Mouse (Mus musculus) thymus, adult 2 months (tissue): Measurements from ENCODE around the gene Tubb3. TPM values are rescaled to one million over a fixed set of nuclear protein-coding genes. Genes with fewer than 3 reads are reported as not detected.
"Not testable (repeated sequence)": the region's sequence is repeated elsewhere in the genome, so short reads cannot be mapped to it uniquely, and the experiment has no call there.

Source experiments
- DNase-seq: peaks from one replicate; pipeline ENCODE4 v3.0.0; 2021
- H3K27ac ChIP-seq: fragments of 200-500 bp; 2 replicates; pipeline ENCODE4 v1.5.1; 2012; ENCODE audit warnings: low read length, control low read depth; ENCODE audit not compliant: control insufficient read depth, insufficient read depth
- H3K27me3 ChIP-seq: fragments of 200-500 bp; 2 replicates; pipeline ENCODE4 v1.6.1; 2012; ENCODE audit warnings: mild to moderate bottlenecking, low read length, moderate library complexity, mixed read lengths; ENCODE audit not compliant: control insufficient read depth, insufficient read depth
- H3K36me3 ChIP-seq: fragments of 200-500 bp; 2 replicates; pipeline ENCODE4 v1.6.1; 2012; ENCODE audit warnings: mild to moderate bottlenecking, low read length, moderate library complexity; ENCODE audit not compliant: control insufficient read depth, insufficient read depth
- H3K4me1 ChIP-seq: fragments of 200-500 bp; replicated peaks from 2 replicates; pipeline ENCODE4 v1.6.1; 2012; ENCODE audit warnings: low read length; ENCODE audit not compliant: control insufficient read depth, insufficient read depth
- H3K4me3 ChIP-seq: fragments of 200-500 bp; 2 replicates; pipeline ENCODE4 v1.5.1; 2012; ENCODE audit warnings: mild to moderate bottlenecking, low read length, control low read depth, moderate library complexity; ENCODE audit not compliant: control insufficient read depth, insufficient read depth
- CTCF ChIP-seq: fragments of 200-500 bp; IDR thresholded peaks from 2 replicates; pipeline ENCODE4 v1.5.1; 2012; ENCODE audit warnings: mild to moderate bottlenecking, control low read depth, low read length, moderate library complexity, borderline replicate concordance; ENCODE audit not compliant: control insufficient read depth, poor library complexity, insufficient read depth; ENCODE audit errors: extremely low read depth
- POLR2A ChIP-seq: fragments of 200-500 bp; IDR thresholded peaks from 2 replicates; pipeline ENCODE4 v1.6.1; 2012; ENCODE audit warnings: mild to moderate bottlenecking, low read length, control low read depth, moderate library complexity; ENCODE audit not compliant: control insufficient read depth, poor library complexity, insufficient read depth; ENCODE audit errors: extremely low read depth
- WGBS: fragments of 180-500 bp; shearing (Covaris S2); methylation state at CpG from one replicate; pipeline ENCODE4 v1.1.7; 2018; 5-methylcytosine and 5-hydroxymethylcytosine counted together
- polyA plus RNA-seq: library from polyadenylated mRNA; depleted of rRNA; stranded (reverse); fragments of >200 nt; gene quantifications from 2 replicates; pipeline ENCODE4 v1.2.3, GENCODE M21; 2012

Gene Tubb3
- polyA plus RNA-seq, 1 experiment: 19.4 TPM

- TF ChIP-seq CTCF (no peak), POLR2A (no peak)
- Histone ChIP-seq H3K4me1 (no peaks in the 10 kb centered on the region), H3K27me3 (no peaks in the 10 kb centered on the region), H3K27ac (no peak overlapping the region), H3K4me3 (no peak overlapping the region), H3K36me3 (no peaks in the 10 kb centered on the region)
- WGBS: 97% methylated on average over 25 of the region's 25 CpGs
- DNase-seq: no peak
These were observed 20.6 kb downstream of the Tubb3 start for GRCm38 (mm10) chr8:123431616-123432365.

- 98% methylated on average over 16 of the region's 16 CpGs for WGBS
- Histone ChIP-seq H3K4me3 (no peak overlapping the region), H3K27me3 (no peaks in the 10 kb centered on the region), H3K4me1 (no peaks in the 10 kb centered on the region), H3K36me3 (no peaks in the 10 kb centered on the region), H3K27ac (no peak overlapping the region)
- no peak for TF ChIP-seq CTCF
- TF ChIP-seq POLR2A: no peak
- DNase-seq: no peak
These were observed 21.2 kb downstream of the Tubb3 start for GRCm38 (mm10) chr8:123432381-123432780.

GRCm38 (mm10) chr8:123433241-123433974 is 22.2 kb downstream of the Tubb3 start:
- H3K4me1 ChIP-seq, H3K27ac ChIP-seq, H3K27me3 ChIP-seq, H3K36me3 ChIP-seq, H3K4me3 ChIP-seq, DNase-seq: not testable (repeated sequence)
- 97% methylated on average over 47 of the region's 47 CpGs for WGBS

DNA sequence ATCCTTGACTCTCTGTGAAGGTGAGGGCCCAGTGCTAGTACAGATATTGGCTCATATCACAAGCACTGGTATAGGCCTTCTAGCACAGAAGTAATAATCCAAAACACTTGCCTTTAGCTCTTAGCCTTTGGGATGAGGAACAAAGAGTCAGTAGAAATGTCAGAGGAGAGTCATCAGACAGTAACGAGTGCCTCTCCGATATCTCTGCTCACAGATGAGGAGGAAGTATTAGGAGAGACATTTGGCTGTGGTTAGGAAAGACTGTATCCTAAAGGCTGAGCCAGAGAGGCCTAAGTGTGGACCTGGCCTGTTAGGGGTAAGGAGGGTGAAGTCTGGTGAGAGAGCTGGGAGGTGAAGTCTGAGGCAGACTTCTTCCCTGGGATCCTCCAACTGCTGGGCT is 30.6 kb downstream of the Tubb3 start:
- DNase-seq: no peak
- TF ChIP-seq POLR2A: no peak
- TF ChIP-seq CTCF: no peak
- 92% methylated on average over 2 of the region's 2 CpGs for WGBS
- no peaks in the 10 kb centered on the region for H3K36me3 ChIP-seq
- H3K4me1 ChIP-seq: peaks cover 5% of the 10 kb centered on the region; the same call in 1 of the 2 replicates
- no peak overlapping the region for H3K4me3 ChIP-seq
- H3K27ac ChIP-seq: no peak overlapping the region
- no peaks in the 10 kb centered on the region for H3K27me3 ChIP-seq

DNA sequence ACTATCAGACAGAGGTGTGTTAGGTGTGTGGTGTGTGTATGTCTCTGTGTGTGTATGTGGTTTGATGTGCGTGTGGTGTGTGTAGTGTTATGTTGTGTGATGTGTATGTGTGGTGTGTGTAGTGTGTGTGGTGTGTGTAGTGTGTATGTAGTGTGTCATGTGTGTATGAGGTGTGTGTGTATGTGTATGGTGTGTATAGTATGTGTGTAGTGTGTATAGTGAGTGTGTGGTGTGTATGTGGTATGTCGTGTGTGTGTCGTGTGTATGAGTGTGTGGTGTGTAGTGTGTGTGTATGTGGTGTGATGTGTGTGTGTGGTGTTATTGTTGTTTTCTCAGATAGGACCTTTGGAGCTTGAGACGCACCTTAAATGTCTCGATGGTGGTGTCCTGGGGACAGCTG is 31.1 kb downstream of the Tubb3 start:
- Histone ChIP-seq H3K27ac (no peak overlapping the region), H3K36me3 (no peaks in the 10 kb centered on the region), H3K27me3 (no peaks in the 10 kb centered on the region), H3K4me1 (peaks cover 5% of the 10 kb centered on the region; the same call in 1 of the 2 replicates), H3K4me3 (no peak overlapping the region)
- DNase-seq: no peak
- TF ChIP-seq CTCF (no peak), POLR2A (no peak)
- WGBS: 97% methylated on average over 5 of the region's 5 CpGs

DNA sequence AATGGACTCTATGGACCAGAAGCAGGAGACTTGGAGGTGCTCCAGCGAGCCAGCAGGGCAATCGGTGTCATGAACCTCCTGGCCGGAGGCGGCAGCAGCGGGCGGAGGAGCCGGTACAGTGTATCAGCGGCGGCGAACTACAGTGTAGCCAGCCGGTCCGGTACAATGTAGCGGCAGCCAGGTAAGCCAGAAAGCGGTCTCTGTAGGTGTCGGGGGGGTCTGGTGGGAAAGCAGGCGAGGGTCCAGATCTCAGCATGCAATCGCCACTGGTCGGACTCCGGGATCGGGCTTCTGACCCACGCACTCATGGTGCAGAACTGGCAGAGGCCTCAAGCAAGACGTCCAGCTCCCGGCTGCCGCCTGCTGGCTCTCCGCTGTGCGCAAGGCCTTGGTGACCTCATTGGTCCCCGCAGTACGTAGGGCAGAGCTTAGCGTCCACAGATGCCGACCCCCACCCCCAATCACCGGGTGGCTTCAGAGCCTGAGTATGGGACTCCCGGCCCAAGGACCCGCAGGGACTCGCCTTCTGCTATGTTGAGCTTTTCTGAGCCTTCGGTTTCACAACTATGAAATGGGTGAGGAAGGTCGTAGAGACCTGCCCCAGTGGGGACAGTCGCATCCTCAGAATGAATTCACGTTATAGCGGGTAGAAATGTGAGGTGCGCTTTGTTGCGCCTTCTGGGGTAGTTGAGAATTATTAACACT is 31.8 kb downstream of the Tubb3 start:
- no peak overlapping the region for H3K27ac ChIP-seq
- peak; percentile 96 for DNase-seq
- WGBS: under 1% methylated on average over 41 of the region's 41 CpGs
- peaks cover 5% of the 10 kb centered on the region; the same call in 1 of the 2 replicates for H3K4me1 ChIP-seq
- no peaks in the 10 kb centered on the region for H3K36me3 ChIP-seq
- H3K4me3 ChIP-seq: peak overlapping the region; percentile 61
- TF ChIP-seq POLR2A (no peak), CTCF (peak; percentile 84)
- H3K27me3 ChIP-seq: no peaks in the 10 kb centered on the region
